Mouse (Mus musculus) embryonic facial prominence, embryonic 14.5 days (tissue): ENCODE data around the gene Dqx1. TPM values are rescaled to one million over a fixed set of nuclear protein-coding genes. Genes with fewer than 3 reads are reported as not detected.
A peak's percentile ranks its signal among the peaks of the same experiment; 100 is the strongest.

ENCODE experiments used
- ATAC-seq: fragments of 200-750 bp; cut with Nextera tagmentation; 2 replicates; pipeline ENCODE4 v1.8.0; 2017; ENCODE audit warnings: low read depth, moderate number of reproducible peaks, moderate TSS enrichment
- DNase-seq: peaks from one replicate; pipeline ENCODE4 v3.0.0-alpha.2; 2015; ENCODE audit warnings: low spot score
- H3K27ac ChIP-seq: fragments of 300-500 bp; sonication (generic); replicated peaks from 2 replicates; pipeline ENCODE4 v1.5.1; 2014; ENCODE audit warnings: low read depth, mild to moderate bottlenecking, low read length, moderate library complexity
- H3K27me3 ChIP-seq: fragments of 300-500 bp; sonication (generic); replicated peaks from 2 replicates; pipeline ENCODE4 v1.6.1; 2014; ENCODE audit warnings: low read length; ENCODE audit not compliant: control insufficient read depth, insufficient read depth
- H3K36me3 ChIP-seq: fragments of 300-500 bp; sonication (generic); 2 replicates; pipeline ENCODE4 v1.6.1; 2014; ENCODE audit warnings: low read length, mixed read lengths; ENCODE audit not compliant: control insufficient read depth, insufficient read depth
- H3K4me1 ChIP-seq: fragments of 300-500 bp; sonication (generic); 2 replicates; pipeline ENCODE4 v1.6.1; 2014; ENCODE audit warnings: antibody characterized with exemption, low read length; ENCODE audit not compliant: control insufficient read depth, insufficient read depth
- H3K4me2 ChIP-seq: fragments of 300-500 bp; sonication (generic); 2 replicates; pipeline ENCODE4 v1.6.1; 2014; ENCODE audit warnings: low read depth, mild to moderate bottlenecking, low read length, moderate library complexity, mixed read lengths
- H3K4me3 ChIP-seq: fragments of 300-500 bp; sonication (generic); 2 replicates; pipeline ENCODE4 v1.5.1; 2014; ENCODE audit warnings: low read depth, mild to moderate bottlenecking, low read length
- H3K9ac ChIP-seq: fragments of 300-500 bp; sonication (generic); 2 replicates; pipeline ENCODE4 v1.6.1; 2014; ENCODE audit warnings: low read depth, mild to moderate bottlenecking, low read length, moderate library complexity, mixed read lengths
- H3K9me3 ChIP-seq: fragments of 300-500 bp; sonication (generic); 2 replicates; pipeline ENCODE4 v1.6.1; 2016; ENCODE audit warnings: low read length; ENCODE audit not compliant: control insufficient read depth
- WGBS: fragments of 180-500 bp; shearing (Covaris S2); extraction: QIAGEN DNeasy Blood & Tissue Kit; methylation state at CpG from one replicate; pipeline ENCODE4 v1.1.7; 2014; 5-methylcytosine and 5-hydroxymethylcytosine counted together
- polyA plus RNA-seq: library from polyadenylated mRNA; unstranded; fragments of >200 nt; fragmentation: Nextera tagmentation; extraction: Ambion mirVana; gene quantifications from 2 replicates; pipeline ENCODE4 v1.2.1, GENCODE M21; 2014

The Dqx1 gene
- 0.65 and 0.67 TPM in 2 replicates for polyA plus RNA-seq

- H3K4me1 ChIP-seq = peaks cover 12% of the 10 kb centered on the region
- H3K9me3 ChIP-seq = no peaks in the 10 kb centered on the region
- no peak within 1 kb of the TSS for H3K4me3 ChIP-seq
- peak; percentile 54 for DNase-seq
- no peak within 1 kb of the TSS for H3K9ac ChIP-seq
- peaks cover 12% of the 10 kb centered on the region for H3K27me3 ChIP-seq
- 44% methylated on average over 3 of the region's 3 CpGs for WGBS
- peaks cover 15% of the 10 kb centered on the region for H3K36me3 ChIP-seq
- no peak for ATAC-seq
- no peak within 1 kb of the TSS for H3K27ac ChIP-seq
- H3K4me2 ChIP-seq = no peak within 1 kb of the TSS
These were observed at the start of gene Dqx1 for GRCm38 (mm10) chr6:83057790-83058189. Dqx1 (plus strand) TSS chr6:83057844.

- Histone ChIP-seq H3K4me1 (0 out of 2 replicates have a peak, but pooled peaks cover 7% of the 10 kb centered on the region), H3K9me3 (no peaks in the 10 kb centered on the region), H3K4me2 (no peak overlapping the region), H3K27me3 (no peaks in the 10 kb centered on the region), H3K9ac (no peak overlapping the region), H3K27ac (no peak overlapping the region), H3K36me3 (no peaks in the 10 kb centered on the region), H3K4me3 (no peak overlapping the region)
- ATAC-seq (no peak), DNase-seq (no peak)
- WGBS = 40% methylated on average over 3 of the region's 3 CpGs
These were observed 49.0 kb upstream of the Dqx1 start for GRCm38 (mm10) chr6:83008659-83009058.

GRCm38 (mm10) chr6:83010010-83010409 lies 47.6 kb upstream of the Dqx1 start:
- no peak for ATAC-seq
- 56% methylated on average over 7 of the region's 7 CpGs for WGBS
- no peak overlapping the region for H3K4me2 ChIP-seq

GRCm38 (mm10) chr6:83011255-83011654 lies 46.4 kb upstream of the Dqx1 start:
- H3K4me3 ChIP-seq = no peak overlapping the region
- H3K9me3 ChIP-seq = no peaks in the 10 kb centered on the region
- no peak overlapping the region for H3K4me2 ChIP-seq
- no peaks in the 10 kb centered on the region for H3K36me3 ChIP-seq
- WGBS = 80% methylated on average over 7 of the region's 7 CpGs
- no peak overlapping the region for H3K27ac ChIP-seq
- ATAC-seq (no peak), DNase-seq (no peak)
- H3K9ac ChIP-seq = no peak overlapping the region
- no peaks in the 10 kb centered on the region for H3K4me1 ChIP-seq
- H3K27me3 ChIP-seq = no peaks in the 10 kb centered on the region

More at GRCm38 (mm10) chr6:83010010-83010409, 47.6 kb upstream of the Dqx1 start:
- H3K27ac ChIP-seq = no peak overlapping the region
- H3K9ac ChIP-seq = no peak overlapping the region
- H3K27me3 ChIP-seq = no peaks in the 10 kb centered on the region
- no peak overlapping the region for H3K4me3 ChIP-seq
- no peak for DNase-seq
- no peaks in the 10 kb centered on the region for H3K36me3 ChIP-seq
- H3K4me1 ChIP-seq = 0 out of 2 replicates have a peak, but pooled peaks cover under 1% of the 10 kb centered on the region
- H3K9me3 ChIP-seq = no peaks in the 10 kb centered on the region

- Histone ChIP-seq H3K4me2 (no peak overlapping the region), H3K27me3 (no peaks in the 10 kb centered on the region), H3K9me3 (no peaks in the 10 kb centered on the region), H3K4me3 (no peak overlapping the region), H3K27ac (no peak overlapping the region), H3K9ac (no peak overlapping the region), H3K36me3 (no peaks in the 10 kb centered on the region), H3K4me1 (no peaks in the 10 kb centered on the region)
- ATAC-seq = no peak
- WGBS = 70% methylated on average over 6 of the region's 6 CpGs
- DNase-seq = no peak
These were observed 45.9 kb upstream of the Dqx1 start for GRCm38 (mm10) chr6:83011756-83012155.

- H3K4me3 ChIP-seq = no peak overlapping the region
- no peak overlapping the region for H3K4me2 ChIP-seq
- H3K9ac ChIP-seq = no peak overlapping the region
- no peak for ATAC-seq
- H3K4me1 ChIP-seq = no peaks in the 10 kb centered on the region
- 65% methylated on average over 5 of the region's 5 CpGs for WGBS
- H3K9me3 ChIP-seq = no peaks in the 10 kb centered on the region
- DNase-seq = no peak
- no peaks in the 10 kb centered on the region for H3K27me3 ChIP-seq
- H3K27ac ChIP-seq = no peak overlapping the region
- no peaks in the 10 kb centered on the region for H3K36me3 ChIP-seq
These were observed 44.2 kb upstream of the Dqx1 start for GRCm38 (mm10) chr6:83013444-83013843.

- Histone ChIP-seq H3K27ac (no peak overlapping the region), H3K27me3 (no peaks in the 10 kb centered on the region), H3K4me1 (no peaks in the 10 kb centered on the region), H3K9ac (no peak overlapping the region), H3K36me3 (no peaks in the 10 kb centered on the region), H3K4me2 (no peak overlapping the region), H3K4me3 (no peak overlapping the region), H3K9me3 (no peaks in the 10 kb centered on the region)
- DNase-seq = no peak
- ATAC-seq = no peak
- WGBS = 69% methylated on average over 12 of the region's 12 CpGs
These were observed 42.9 kb upstream of the Dqx1 start for GRCm38 (mm10) chr6:83014482-83015466.

GRCm38 (mm10) chr6:83015749-83016148 lies 41.9 kb upstream of the Dqx1 start:
- 81% methylated on average over 2 of the region's 2 CpGs for WGBS
- no peaks in the 10 kb centered on the region for H3K9me3 ChIP-seq
- H3K4me1 ChIP-seq = no peaks in the 10 kb centered on the region
- no peaks in the 10 kb centered on the region for H3K27me3 ChIP-seq
- H3K36me3 ChIP-seq = no peaks in the 10 kb centered on the region
- H3K4me3 ChIP-seq = no peak overlapping the region
- no peak overlapping the region for H3K27ac ChIP-seq
- H3K9ac ChIP-seq = no peak overlapping the region
- no peak overlapping the region for H3K4me2 ChIP-seq
- no peak for DNase-seq
- ATAC-seq = no peak
